Mouse (Mus musculus): ENCODE data around the gene Rmdn2. TPM values are rescaled to one million over a fixed set of nuclear protein-coding genes. Genes with fewer than 3 reads are reported as not detected.
A peak's percentile ranks its signal among the peaks of the same experiment; 100 is the strongest.

Rmdn2 gene
- total RNA-seq, 1 experiment from 2014 or later, result 5.8 TPM

GRCm38 (mm10) chr17:79695106-79695505 is 83.4 kb downstream of the Rmdn2 start:
- ATAC-seq (replicated peaks; ENCODE audit: low read depth, poor library complexity, severe bottlenecking), result no peak

GRCm38 (mm10) chr17:79695541-79695940 is 83.9 kb downstream of the Rmdn2 start:
- no peak for ATAC-seq (replicated peaks; ENCODE audit: low read depth, poor library complexity, severe bottlenecking)

- no peak for ATAC-seq (replicated peaks; ENCODE audit: low read depth, poor library complexity, severe bottlenecking)
These were observed 87.5 kb downstream of the Rmdn2 start for GRCm38 (mm10) chr17:79699197-79699596.

GRCm38 (mm10) chr17:79700871-79701270 is 89.2 kb downstream of the Rmdn2 start:
- no peak for ATAC-seq (replicated peaks; ENCODE audit: low read depth, poor library complexity, severe bottlenecking)

GRCm38 (mm10) chr17:79705671-79706455 is 94.2 kb downstream of the Rmdn2 start:
- ATAC-seq (replicated peaks; ENCODE audit: low read depth, poor library complexity, severe bottlenecking), result no peak

- ATAC-seq (replicated peaks; ENCODE audit: low read depth, poor library complexity, severe bottlenecking), result no peak
These were observed 96.5 kb downstream of the Rmdn2 start for GRCm38 (mm10) chr17:79708168-79708567.

GRCm38 (mm10) chr17:79709718-79710117 is 98.1 kb downstream of the Rmdn2 start:
- ATAC-seq (replicated peaks; ENCODE audit: low read depth, poor library complexity, severe bottlenecking), result no peak

- no peak for ATAC-seq (replicated peaks; ENCODE audit: low read depth, poor library complexity, severe bottlenecking)
These were observed 98.7 kb downstream of the Rmdn2 start for GRCm38 (mm10) chr17:79710246-79710842.

- ATAC-seq (replicated peaks; ENCODE audit: low read depth, poor library complexity, severe bottlenecking), result no peak
These were observed 100.3 kb downstream of the Rmdn2 start for GRCm38 (mm10) chr17:79711944-79712343.

- ATAC-seq (replicated peaks; ENCODE audit: low read depth, poor library complexity, severe bottlenecking), result no peak
These were observed 100.9 kb downstream of the Rmdn2 start for GRCm38 (mm10) chr17:79712536-79712935.

GRCm38 (mm10) chr17:79713276-79713642 is 101.6 kb downstream of the Rmdn2 start:
- peak; percentile 40 for ATAC-seq (replicated peaks; ENCODE audit: low read depth, poor library complexity, severe bottlenecking)

- peak; percentile 45 for ATAC-seq (replicated peaks; ENCODE audit: low read depth, poor library complexity, severe bottlenecking)
These were observed 102.1 kb downstream of the Rmdn2 start for GRCm38 (mm10) chr17:79713643-79714367.

- no peak for ATAC-seq (replicated peaks; ENCODE audit: low read depth, poor library complexity, severe bottlenecking)
These were observed 102.8 kb downstream of the Rmdn2 start for GRCm38 (mm10) chr17:79714368-79714895.

- no peak for ATAC-seq (replicated peaks; ENCODE audit: low read depth, poor library complexity, severe bottlenecking)
These were observed 103.4 kb downstream of the Rmdn2 start, which contains the start of gene Cyp1b1 for GRCm38 (mm10) chr17:79714931-79715637. Gene Cyp1b1, minus strand, starts transcription at chr17:79715061.

- peak; percentile 84 for ATAC-seq (replicated peaks; ENCODE audit: low read depth, poor library complexity, severe bottlenecking)
These were observed 104.0 kb downstream of the Rmdn2 start for GRCm38 (mm10) chr17:79715649-79716143.

GRCm38 (mm10) chr17:79720681-79721080 is 109.0 kb downstream of the Rmdn2 start:
- ATAC-seq (replicated peaks; ENCODE audit: low read depth, poor library complexity, severe bottlenecking), result no peak

GRCm38 (mm10) chr17:79726613-79727012 is 115.0 kb downstream of the Rmdn2 start:
- no peak for ATAC-seq (replicated peaks; ENCODE audit: low read depth, poor library complexity, severe bottlenecking)

GRCm38 (mm10) chr17:79728053-79728584 is 116.5 kb downstream of the Rmdn2 start:
- 0 out of 2 replicates have a peak, but pooled peaks have one; percentile 25 for ATAC-seq (replicated peaks; ENCODE audit: low read depth, poor library complexity, severe bottlenecking)
